Mouse (Mus musculus) liver, embryonic 14.5 days (tissue): ENCODE results near the gene Emc3.

Source experiments
- CTCF ChIP-seq: IDR thresholded peaks from 2 replicates; pipeline ENCODE4 v1.5.1; 2016; ENCODE audit warnings: antibody characterized with exemption, low read depth, control low read depth
- EP300 ChIP-seq: IDR thresholded peaks from 2 replicates; pipeline ENCODE4 v1.6.1; 2016; ENCODE audit warnings: antibody characterized with exemption, low read depth

- no peak for TF ChIP-seq EP300
- peak; percentile 85 for TF ChIP-seq CTCF
Measured at GRCm38 (mm10) chr6:113469432-113469831, 62.0 kb downstream of the Emc3 start.
